Mouse (Mus musculus): ENCODE measurements around the gene Ryr2.

The Ryr2 gene

DNA sequence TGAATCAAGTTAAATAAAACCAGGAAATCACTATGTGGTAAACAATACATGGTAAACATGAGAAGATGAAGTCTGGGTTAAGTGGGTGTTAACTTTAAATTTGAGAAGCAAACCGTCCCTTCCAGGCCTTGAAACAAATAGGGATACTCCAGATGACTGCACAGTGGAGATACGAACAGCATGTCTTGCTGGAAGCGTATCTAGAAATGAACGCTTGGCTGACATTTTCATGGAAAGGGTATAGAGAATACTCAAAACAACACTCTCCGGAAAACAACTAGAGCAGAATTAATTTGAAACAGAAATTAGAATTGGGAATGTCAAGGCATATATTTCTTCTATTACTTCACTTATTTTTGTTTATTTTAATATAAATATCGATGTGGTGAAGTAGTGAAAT lies 329.0 kb downstream of the Ryr2 start:
- no peak for DNase-seq (ENCODE audit: low spot score in 2 of 2)

- DNase-seq (ENCODE audit: low spot score in 2 of 2): peak in 1 of 2 experiments; percentile 8
Observed at GRCm38 (mm10) chr13:11772173-11772572, 334.6 kb downstream of the Ryr2 start.

- no peak for DNase-seq (ENCODE audit: low spot score in 2 of 2)
Observed at GRCm38 (mm10) chr13:11766899-11767298, 339.8 kb downstream of the Ryr2 start.

GRCm38 (mm10) chr13:11763925-11764324 lies 342.8 kb downstream of the Ryr2 start:
- peak in 1 of 2 experiments; percentile 33 for DNase-seq (ENCODE audit: low spot score in 2 of 2)

- DNase-seq (ENCODE audit: low spot score in 2 of 2): peak in 1 of 2 experiments; percentile 65
Observed at GRCm38 (mm10) chr13:11763104-11763503, 343.6 kb downstream of the Ryr2 start.

- peak in 1 of 2 experiments; percentile 29 for DNase-seq (ENCODE audit: low spot score in 2 of 2)
Observed at GRCm38 (mm10) chr13:11757894-11758293, 348.9 kb downstream of the Ryr2 start.

- no peak for DNase-seq (ENCODE audit: low spot score in 2 of 2)
Observed at GRCm38 (mm10) chr13:11745479-11745878, 361.3 kb downstream of the Ryr2 start.

DNA sequence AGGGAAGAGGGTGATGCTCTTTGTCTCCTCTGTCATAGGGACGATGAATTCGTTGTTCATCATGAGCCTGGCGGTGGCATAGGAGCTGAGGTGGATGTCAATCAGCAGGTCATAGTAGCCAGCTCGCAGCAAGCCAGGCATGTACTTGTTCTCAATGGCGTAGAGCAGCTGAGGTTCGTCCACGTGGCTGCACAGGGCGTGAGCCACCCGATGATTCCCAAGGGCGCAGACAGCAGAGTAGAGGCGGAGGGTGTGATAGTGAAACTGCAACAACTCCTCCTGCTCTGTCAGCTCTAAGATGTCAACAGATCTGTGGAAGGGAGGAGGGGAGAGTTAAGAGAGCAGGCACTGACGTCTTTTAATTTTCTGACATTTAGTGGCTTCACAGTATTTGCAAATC lies 368.5 kb downstream of the Ryr2 start:
- DNase-seq (ENCODE audit: low spot score in 2 of 2): peak in 1 of 2 experiments; percentile 9

DNA sequence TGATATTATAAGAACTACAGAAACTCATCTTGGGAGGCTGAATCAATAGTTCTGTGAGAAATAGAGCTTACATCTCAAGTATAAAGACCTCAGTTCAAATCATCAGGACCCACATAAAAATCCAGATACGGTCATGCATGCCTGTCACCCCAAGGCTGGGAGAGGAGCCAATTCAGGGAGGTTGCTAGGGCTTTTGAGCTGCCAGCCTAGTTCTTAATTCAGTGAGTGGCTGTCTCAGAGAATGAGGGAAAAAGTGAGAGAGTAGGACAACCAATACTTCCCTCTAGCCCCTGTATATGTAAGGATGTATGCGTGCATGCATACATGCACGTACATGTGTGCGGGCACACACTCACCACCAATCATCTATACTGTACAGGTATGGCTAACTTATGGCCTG lies 390.5 kb downstream of the Ryr2 start:
- DNase-seq (ENCODE audit: low spot score in 2 of 2): no peak

DNA sequence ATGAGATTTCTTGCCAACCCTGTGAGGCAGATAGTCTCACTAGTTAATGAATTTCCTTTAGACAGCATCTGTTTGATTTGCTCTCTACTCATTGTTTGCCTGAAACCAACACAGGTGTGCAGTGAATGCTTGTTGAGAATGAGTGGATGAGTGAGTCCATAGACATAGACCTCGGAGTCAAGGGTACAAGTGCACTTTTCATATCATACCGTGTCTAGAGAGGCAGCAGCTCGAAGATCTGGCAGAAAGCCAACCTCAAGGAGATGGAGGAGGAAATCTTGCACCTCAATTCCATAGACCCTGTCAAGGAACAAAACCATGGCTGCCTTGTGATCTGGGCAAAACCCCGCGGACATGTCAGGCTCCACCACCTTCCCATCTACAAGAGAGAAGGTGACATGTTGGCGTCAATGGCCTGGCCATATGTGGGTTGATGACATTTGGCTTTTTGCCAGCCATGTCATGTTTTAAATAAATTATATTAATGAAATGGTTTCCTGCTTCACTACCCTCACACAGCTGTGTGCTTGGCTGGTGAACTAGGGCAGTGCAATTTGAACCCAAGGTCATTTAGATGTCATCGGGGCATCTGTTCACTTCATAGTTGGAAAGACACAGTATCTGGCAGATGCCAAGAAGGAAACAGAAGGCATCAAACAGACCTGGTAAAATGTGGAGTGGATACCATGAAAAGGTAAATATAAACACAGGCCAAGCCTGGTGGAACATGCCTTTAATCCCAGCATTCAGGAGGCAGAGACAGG lies 396.9 kb downstream of the Ryr2 start:
- DNase-seq (ENCODE audit: low spot score in 2 of 2): no peak

- no peak for DNase-seq (ENCODE audit: low spot score in 2 of 2)
Observed at GRCm38 (mm10) chr13:11701721-11702120, 405.0 kb downstream of the Ryr2 start.

GRCm38 (mm10) chr13:11696496-11696895 lies 410.2 kb downstream of the Ryr2 start:
- no peak for DNase-seq (ENCODE audit: low spot score in 2 of 2)

GRCm38 (mm10) chr13:11681802-11682201 lies 424.9 kb downstream of the Ryr2 start:
- DNase-seq (ENCODE audit: low spot score in 2 of 2): no peak

DNA sequence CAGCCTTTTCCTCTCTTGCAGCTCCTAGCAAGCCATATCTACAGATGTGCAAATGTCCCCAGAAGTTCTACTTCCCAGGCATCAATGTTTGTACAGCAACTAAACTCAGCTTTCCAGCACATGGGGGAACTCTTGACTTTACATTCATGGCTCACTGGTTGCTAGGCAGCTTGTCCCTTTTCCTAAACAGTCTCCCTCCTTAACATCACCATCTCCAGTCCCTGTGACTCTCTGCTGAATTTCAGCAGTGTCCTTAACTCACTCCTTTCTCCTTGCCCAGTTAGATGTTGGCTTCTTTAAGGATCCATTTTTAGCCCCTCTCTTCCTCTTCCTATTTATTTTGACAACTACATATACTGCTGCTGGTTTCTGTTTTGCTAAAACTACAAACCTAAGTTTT lies 443.9 kb downstream of the Ryr2 start:
- no peak for DNase-seq (ENCODE audit: low spot score in 2 of 2)

DNA sequence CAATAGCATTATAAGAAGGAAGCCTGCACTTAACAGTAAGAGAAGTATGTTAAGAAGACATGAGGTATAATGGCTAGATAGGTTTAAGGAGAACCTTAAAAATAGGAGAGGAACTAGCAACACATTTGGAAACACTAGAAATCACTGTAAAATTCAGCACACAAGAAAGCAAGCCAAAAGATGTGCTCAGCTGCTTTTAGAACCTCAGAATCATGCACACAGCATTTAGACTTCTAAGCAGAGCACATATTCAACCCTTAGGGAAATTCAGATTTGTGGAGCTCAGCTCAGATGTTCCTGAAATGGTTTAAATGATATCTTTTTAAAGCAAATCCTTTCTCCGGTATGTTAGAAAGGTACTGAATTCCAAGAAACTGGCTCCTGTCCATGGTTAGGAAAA lies 461.9 kb downstream of the Ryr2 start:
- no peak for DNase-seq (ENCODE audit: low spot score in 2 of 2)

GRCm38 (mm10) chr13:11636383-11636782 lies 470.4 kb downstream of the Ryr2 start:
- peak in 1 of 2 experiments; percentile 55 for DNase-seq (ENCODE audit: low spot score in 2 of 2)

DNA sequence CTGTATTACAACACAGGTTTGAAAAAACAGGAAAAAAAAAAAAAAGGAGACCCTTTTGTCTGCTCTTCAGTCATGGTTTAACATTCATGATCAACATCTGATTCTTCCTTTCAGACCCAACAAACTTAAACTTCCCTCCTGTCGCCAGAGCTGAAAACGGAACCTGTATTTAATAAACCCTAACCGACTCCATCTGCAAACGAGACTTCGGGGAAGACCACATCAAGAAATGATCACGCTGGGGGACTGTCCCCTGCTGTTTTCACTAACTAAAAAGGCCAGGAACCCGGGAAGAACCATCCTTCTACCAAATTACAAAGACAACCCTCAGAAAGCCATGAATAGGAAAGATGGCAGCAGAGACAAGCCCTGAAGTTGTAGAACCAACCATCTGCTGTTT lies 482.2 kb downstream of the Ryr2 start:
- DNase-seq (ENCODE audit: low spot score in 2 of 2): no peak

DNA sequence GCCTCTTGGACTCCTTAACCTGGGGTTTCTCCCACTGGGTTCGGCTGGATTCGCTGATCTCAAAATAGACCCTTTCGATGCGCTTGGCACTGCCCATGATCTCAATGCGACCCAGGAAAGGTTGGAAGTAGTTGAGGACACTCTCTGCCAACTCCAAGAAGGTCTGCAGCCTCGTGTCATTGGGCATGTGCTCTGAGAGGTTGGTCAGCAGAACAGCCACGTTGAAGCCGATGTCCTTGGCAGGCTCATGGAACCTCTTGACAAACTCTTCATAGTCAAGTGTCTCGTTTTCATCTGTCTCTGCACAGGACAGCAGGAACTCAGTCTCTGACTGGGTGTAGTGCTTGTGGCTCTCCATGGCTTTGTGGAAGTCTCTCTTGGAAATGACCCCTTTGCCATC lies 511.3 kb downstream of the Ryr2 start:
- DNase-seq (ENCODE audit: low spot score in 2 of 2): no peak

DNA sequence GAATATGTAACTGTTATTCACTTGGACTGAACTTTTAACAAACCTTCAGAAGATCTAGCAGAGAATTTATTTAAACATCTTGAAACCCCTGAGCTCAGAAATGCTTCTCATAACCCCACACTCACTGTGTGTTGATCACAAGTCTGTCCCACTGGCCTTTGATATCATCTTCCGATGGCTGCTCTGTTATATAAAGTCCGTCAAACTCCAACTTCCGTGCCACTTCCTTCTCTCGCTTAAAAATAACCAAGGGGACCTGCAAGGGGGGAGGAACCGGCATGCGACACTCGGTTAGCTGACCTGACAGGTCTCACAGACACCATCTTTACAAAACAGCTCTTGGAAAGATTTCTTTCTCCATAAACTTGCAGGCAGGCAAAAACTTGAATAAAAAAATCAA lies 521.5 kb downstream of the Ryr2 start:
- no peak for DNase-seq (ENCODE audit: low spot score in 2 of 2)

GRCm38 (mm10) chr13:11572552-11572951 lies 534.2 kb downstream of the Ryr2 start:
- DNase-seq (ENCODE audit: low spot score in 2 of 2): no peak

GRCm38 (mm10) chr13:11567376-11567775 lies 539.4 kb downstream of the Ryr2 start:
- no peak for DNase-seq (ENCODE audit: low spot score in 2 of 2)

DNA sequence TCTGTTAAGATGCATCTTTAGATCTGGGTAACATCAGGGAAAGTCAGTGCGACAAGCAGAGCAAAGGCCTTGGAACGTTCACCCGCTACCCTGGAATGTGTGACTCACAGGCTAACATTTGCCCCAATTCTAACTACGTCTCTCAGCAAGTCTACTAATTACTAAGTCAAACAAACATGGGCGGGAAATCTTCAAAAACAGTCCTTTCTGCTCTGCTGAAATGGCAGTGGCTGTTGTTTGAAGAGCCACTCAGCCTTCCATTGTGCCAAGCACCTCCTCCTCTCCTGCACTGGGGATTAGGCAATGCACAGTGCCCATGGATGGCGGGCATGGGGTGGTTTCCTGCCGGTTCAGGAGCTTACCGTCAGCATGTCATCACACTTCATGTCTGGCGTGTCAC lies 540.3 kb downstream of the Ryr2 start:
- DNase-seq (ENCODE audit: low spot score in 2 of 2): no peak

DNA sequence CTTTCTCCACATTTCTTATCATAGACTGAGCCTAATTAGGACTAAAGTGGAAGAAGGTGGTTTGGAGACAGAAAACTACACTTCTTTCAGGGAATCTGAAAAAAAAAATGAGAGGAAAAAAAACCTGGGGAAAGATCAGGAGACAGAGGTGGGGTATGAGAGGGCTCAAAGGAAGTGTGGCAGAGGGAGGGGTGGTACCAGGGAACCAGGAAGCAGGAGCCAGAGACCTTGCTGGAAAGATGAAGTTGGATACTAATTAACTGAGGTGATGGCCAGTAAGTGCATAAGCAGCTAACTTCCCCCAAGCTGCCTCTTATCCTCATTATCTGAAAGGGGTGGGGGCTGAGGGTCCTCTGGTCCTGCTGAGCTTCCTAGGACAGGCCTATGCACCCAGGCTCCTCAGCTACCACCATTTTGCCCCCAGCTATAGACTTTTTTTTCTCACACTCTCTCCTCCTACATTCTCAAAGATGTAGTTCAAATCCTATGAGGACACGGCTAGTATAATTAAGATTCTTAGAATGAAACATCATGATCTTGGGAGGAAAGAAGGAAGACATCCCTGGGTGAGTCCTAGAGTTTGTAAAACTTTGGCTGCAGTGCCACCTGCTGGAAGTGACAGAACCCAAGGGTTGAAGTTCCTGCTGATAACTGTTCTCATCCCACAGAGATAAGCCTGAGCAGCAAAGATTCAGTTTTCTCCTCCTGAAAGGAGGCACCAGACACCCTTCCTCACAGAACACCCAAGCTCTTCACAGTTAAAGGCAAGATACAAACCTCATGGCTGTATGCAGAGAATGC lies 543.3 kb downstream of the Ryr2 start:
- peak; percentile 15 to 77 for DNase-seq (ENCODE audit: low spot score in 2 of 2)

Measured in left cerebral cortex, adult 9 months (tissue).